Mouse (Mus musculus) kidney, embryonic 16.5 days (tissue): Measurements from ENCODE around the gene Heatr5b. TPM values are rescaled to one million over a fixed set of nuclear protein-coding genes. Genes with fewer than 3 reads are reported as not detected.

ENCODE experiments used
- ATAC-seq: fragments of 200-750 bp; cut with Nextera tagmentation; 2 replicates; pipeline ENCODE4 v1.8.0; 2017; ENCODE audit warnings: moderate TSS enrichment; ENCODE audit not compliant: low FRiP score, low TSS enrichment
- H3K27ac ChIP-seq: fragments of 300-500 bp; sonication (generic); 2 replicates; pipeline ENCODE4 v1.5.1; 2014; ENCODE audit warnings: low read length
- H3K27me3 ChIP-seq: fragments of 300-500 bp; sonication (generic); 2 replicates; pipeline ENCODE4 v1.6.1; 2014; ENCODE audit warnings: low read length, control low read depth, mixed read lengths; ENCODE audit not compliant: insufficient read depth
- H3K36me3 ChIP-seq: fragments of 300-500 bp; sonication (generic); 2 replicates; pipeline ENCODE4 v1.6.1; 2014; ENCODE audit warnings: low read length, control low read depth, mixed read lengths; ENCODE audit not compliant: insufficient read depth
- H3K4me1 ChIP-seq: fragments of 300-500 bp; sonication (generic); 2 replicates; pipeline ENCODE4 v1.6.1; 2014; ENCODE audit warnings: low read length, control low read depth, mixed read lengths; ENCODE audit not compliant: insufficient read depth
- H3K4me2 ChIP-seq: fragments of 300-500 bp; sonication (generic); replicated peaks from 2 replicates; pipeline ENCODE4 v1.6.1; 2014; ENCODE audit warnings: low read depth, low read length
- H3K4me3 ChIP-seq: fragments of 300-500 bp; sonication (generic); 2 replicates; pipeline ENCODE4 v1.5.1; 2014; ENCODE audit warnings: mild to moderate bottlenecking, low read length
- H3K9ac ChIP-seq: fragments of 300-500 bp; sonication (generic); replicated peaks from 2 replicates; pipeline ENCODE4 v1.6.1; 2014; ENCODE audit warnings: low read length
- H3K9me3 ChIP-seq: fragments of 300-500 bp; sonication (generic); 2 replicates; pipeline ENCODE4 v1.6.1; 2016; ENCODE audit warnings: low read length, control low read depth
- WGBS: fragments of 180-500 bp; shearing (Covaris S2); extraction: QIAGEN DNeasy Blood & Tissue Kit; methylation state at CpG from one replicate; pipeline ENCODE4 v1.1.7; 2014; 5-methylcytosine and 5-hydroxymethylcytosine counted together
- polyA plus RNA-seq: library from polyadenylated mRNA; unstranded; fragments of >200 nt; fragmentation: Nextera tagmentation; extraction: Ambion mirVana; gene quantifications from 2 replicates; pipeline ENCODE4 v1.2.1, GENCODE M21; 2015

Gene Heatr5b
- polyA plus RNA-seq, result 13.0 and 14.7 TPM in 2 replicates

GRCm38 (mm10) chr17:78834856-78835835 lies at the start of gene Heatr5b, which contains the start of gene Gpatch11:
TSS of gene Heatr5b (minus strand) at chr17:78835364.
TSS of gene Gpatch11 (plus strand) at chr17:78835567.
- H3K36me3 ChIP-seq, result peaks cover 10% of the 10 kb centered on the region
- peaks cover 8% of the 10 kb centered on the region; the same call in 1 of the 2 replicates for H3K4me1 ChIP-seq
- under 1% methylated on average over 81 of the region's 81 CpGs for WGBS
- H3K27ac ChIP-seq, result peak within 1 kb of the TSS; percentile 89
- H3K9me3 ChIP-seq, result no peaks in the 10 kb centered on the region
- peak within 1 kb of the TSS; percentile 92 for H3K4me3 ChIP-seq
- H3K9ac ChIP-seq, result peak within 1 kb of the TSS; percentile 89
- peak within 1 kb of the TSS; percentile 88 for H3K4me2 ChIP-seq
- peak; percentile 99 for ATAC-seq
- H3K27me3 ChIP-seq, result no peaks in the 10 kb centered on the region

GRCm38 (mm10) chr17:78883291-78883690 lies 48.1 kb upstream of the Heatr5b start:
- WGBS, result 87% methylated on average over 4 of the region's 4 CpGs
- no peaks in the 10 kb centered on the region for H3K27me3 ChIP-seq
- H3K4me3 ChIP-seq, result no peak overlapping the region
- no peak overlapping the region for H3K9ac ChIP-seq
- H3K27ac ChIP-seq, result no peak overlapping the region; the same call in 1 of the 2 replicates
- H3K4me2 ChIP-seq, result no peak overlapping the region
- no peak for ATAC-seq
- peaks cover 3% of the 10 kb centered on the region; the same call in 1 of the 2 replicates for H3K9me3 ChIP-seq
- peaks cover 10% of the 10 kb centered on the region; the same call in 1 of the 2 replicates for H3K4me1 ChIP-seq
- H3K36me3 ChIP-seq, result peaks cover under 1% of the 10 kb centered on the region; the same call in 1 of the 2 replicates

GRCm38 (mm10) chr17:78882401-78883112 lies 47.4 kb upstream of the Heatr5b start, which contains the start of gene Eif2ak2:
TSS of gene Eif2ak2 (minus strand) at chr17:78882573.
- peak within 1 kb of the TSS; percentile 81 for H3K27ac ChIP-seq
- peak within 1 kb of the TSS; percentile 75 for H3K9ac ChIP-seq
- H3K4me2 ChIP-seq, result peak within 1 kb of the TSS; percentile 54
- H3K9me3 ChIP-seq, result peaks cover 3% of the 10 kb centered on the region; the same call in 1 of the 2 replicates
- no peaks in the 10 kb centered on the region for H3K27me3 ChIP-seq
- H3K4me1 ChIP-seq, result peaks cover 10% of the 10 kb centered on the region; the same call in 1 of the 2 replicates
- peak; percentile 99 for ATAC-seq
- under 1% methylated on average over 27 of the region's 28 CpGs for WGBS
- peak within 1 kb of the TSS; percentile 66 for H3K4me3 ChIP-seq
- H3K36me3 ChIP-seq, result peaks cover 8% of the 10 kb centered on the region

- H3K4me2 ChIP-seq, result peak overlapping the region; percentile 54
- H3K9me3 ChIP-seq, result peaks cover 3% of the 10 kb centered on the region; the same call in 1 of the 2 replicates
- 19% methylated on average over 3 of the region's 7 CpGs for WGBS
- peak overlapping the region; percentile 81 for H3K27ac ChIP-seq
- H3K9ac ChIP-seq, result peak overlapping the region; percentile 75
- H3K4me1 ChIP-seq, result peaks cover 10% of the 10 kb centered on the region; the same call in 1 of the 2 replicates
- H3K27me3 ChIP-seq, result no peaks in the 10 kb centered on the region
- H3K36me3 ChIP-seq, result peaks cover 8% of the 10 kb centered on the region
- peak; percentile 67 for ATAC-seq
- H3K4me3 ChIP-seq, result peak overlapping the region; percentile 66
These were observed 46.7 kb upstream of the Heatr5b start for GRCm38 (mm10) chr17:78881878-78882304.

- no peak overlapping the region for H3K4me3 ChIP-seq
- 94% methylated on average over 6 of the region's 6 CpGs for WGBS
These were observed 38.7 kb upstream of the Heatr5b start for GRCm38 (mm10) chr17:78873886-78874285.

GRCm38 (mm10) chr17:78856243-78856642 lies 21.1 kb upstream of the Heatr5b start:
- no peak for ATAC-seq
- Histone ChIP-seq H3K4me3 (no peak overlapping the region), H3K27ac (no peak overlapping the region), H3K4me2 (no peak overlapping the region), H3K9ac (no peak overlapping the region), H3K9me3 (no peaks in the 10 kb centered on the region), H3K4me1 (no peaks in the 10 kb centered on the region), H3K36me3 (peaks cover 38% of the 10 kb centered on the region), H3K27me3 (no peaks in the 10 kb centered on the region)
- 92% methylated on average over 10 of the region's 10 CpGs for WGBS

More at GRCm38 (mm10) chr17:78873886-78874285, 38.7 kb upstream of the Heatr5b start:
- H3K9me3 ChIP-seq, result no peaks in the 10 kb centered on the region
- ATAC-seq, result no peak
- no peak overlapping the region for H3K9ac ChIP-seq
- H3K4me1 ChIP-seq, result no peaks in the 10 kb centered on the region
- no peak overlapping the region for H3K27ac ChIP-seq
- H3K27me3 ChIP-seq, result no peaks in the 10 kb centered on the region
- H3K36me3 ChIP-seq, result peaks cover 27% of the 10 kb centered on the region
- no peak overlapping the region for H3K4me2 ChIP-seq

GRCm38 (mm10) chr17:78842271-78842928 lies 7.2 kb upstream of the Heatr5b start:
- WGBS, result 88% methylated on average over 7 of the region's 7 CpGs
- Histone ChIP-seq H3K36me3 (peaks cover 54% of the 10 kb centered on the region), H3K9ac (no peak overlapping the region), H3K4me2 (no peak overlapping the region), H3K27ac (no peak overlapping the region), H3K4me3 (no peak overlapping the region), H3K4me1 (no peaks in the 10 kb centered on the region), H3K27me3 (no peaks in the 10 kb centered on the region), H3K9me3 (no peaks in the 10 kb centered on the region)
- 0 out of 2 replicates have a peak, but pooled peaks have one; percentile 46 for ATAC-seq

- Histone ChIP-seq H3K9ac (peak overlapping the region; percentile 74), H3K9me3 (no peaks in the 10 kb centered on the region), H3K27me3 (no peaks in the 10 kb centered on the region), H3K4me1 (peaks cover 8% of the 10 kb centered on the region; the same call in 1 of the 2 replicates), H3K27ac (peak overlapping the region; percentile 89), H3K4me2 (peak overlapping the region; percentile 88), H3K4me3 (peak overlapping the region; percentile 92), H3K36me3 (peaks cover 15% of the 10 kb centered on the region)
- 25% methylated on average over 2 of the region's 2 CpGs for WGBS
- no peak for ATAC-seq
These were observed 892 bp upstream of the Heatr5b start for GRCm38 (mm10) chr17:78836056-78836455.

- Histone ChIP-seq H3K4me2 (no peak overlapping the region), H3K4me3 (no peak overlapping the region), H3K27ac (no peak overlapping the region), H3K9me3 (no peaks in the 10 kb centered on the region), H3K27me3 (no peaks in the 10 kb centered on the region), H3K36me3 (peaks cover 30% of the 10 kb centered on the region; the same call in 1 of the 2 replicates), H3K4me1 (no peaks in the 10 kb centered on the region), H3K9ac (no peak overlapping the region)
- ATAC-seq, result no peak
- 80% methylated on average over 13 of the region's 13 CpGs for WGBS
These were observed 10.8 kb downstream of the Heatr5b start for GRCm38 (mm10) chr17:78824346-78824745.
